Mouse (Mus musculus) megakaryocyte, embryonic 14.5 days (primary cell): ENCODE data around the gene Nfkb1. TPM values are rescaled to one million over a fixed set of nuclear protein-coding genes. Genes with fewer than 3 reads are reported as not detected.

Source experiments
- H3K27me3 ChIP-seq: replicated peaks from 2 replicates; pipeline ENCODE3; 2012; ENCODE audit warnings: inconsistent platforms
- H3K36me3 ChIP-seq: replicated peaks from 2 replicates; pipeline ENCODE3; 2012; ENCODE audit warnings: low read length, inconsistent platforms, mixed read lengths
- H3K4me1 ChIP-seq: 2 replicates; pipeline ENCODE4 v1.6.1; 2012; ENCODE audit warnings: inconsistent platforms
- H3K4me3 ChIP-seq: replicated peaks from 2 replicates; pipeline ENCODE3; 2012; ENCODE audit warnings: moderate library complexity, mild to moderate bottlenecking, inconsistent platforms
- H3K9me3 ChIP-seq: 2 replicates; pipeline ENCODE4 v1.6.1; 2012; ENCODE audit warnings: inconsistent platforms
- FLI1 ChIP-seq: IDR thresholded peaks from 2 replicates; pipeline ENCODE4 v1.6.1; 2012; ENCODE audit warnings: low read length, inconsistent platforms, mixed read lengths
- GATA1 ChIP-seq: IDR thresholded peaks from 3 replicates; pipeline ENCODE4 v1.6.1; 2012; ENCODE audit warnings: mixed read lengths, low read length, inconsistent platforms, borderline replicate concordance
- polyA plus RNA-seq: library from polyadenylated mRNA; stranded (reverse); fragments of >175 nt; gene quantifications from 2 replicates; pipeline ENCODE4 v1.2.3, GENCODE M21; 2012; ENCODE audit warnings: low replicate concordance; ENCODE audit not compliant: insufficient read depth

Nfkb1 gene
- polyA plus RNA-seq, 1 experiment, result 39.8 TPM

DNA sequence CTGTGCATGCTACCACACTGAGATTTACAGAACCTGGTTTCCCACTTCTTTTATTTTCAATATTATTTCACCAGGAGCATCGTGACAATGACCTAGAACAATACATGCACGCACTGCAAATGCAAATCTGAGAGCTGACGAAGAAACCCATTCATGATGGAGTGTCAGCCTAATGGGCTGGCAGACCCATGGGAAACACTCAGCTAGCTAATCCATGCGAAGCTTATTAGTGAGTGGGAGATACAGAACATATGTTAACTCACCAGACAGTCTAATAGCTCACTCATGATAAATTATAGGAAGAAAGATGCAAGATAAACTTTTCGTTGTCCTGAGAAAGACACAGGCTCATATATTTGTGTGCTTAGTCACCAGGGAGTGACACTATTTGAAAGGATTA, 19.2 kb downstream of the Nfkb1 start:
- Histone ChIP-seq H3K9me3 (0 out of 2 replicates have a peak, but pooled peaks cover 2% of the 10 kb centered on the region), H3K27me3 (no peaks in the 10 kb centered on the region), H3K4me1 (peaks cover 52% of the 10 kb centered on the region), H3K4me3 (no peak overlapping the region), H3K36me3 (peaks cover 52% of the 10 kb centered on the region)
- TF ChIP-seq GATA1 (no peak), FLI1 (no peak)

DNA sequence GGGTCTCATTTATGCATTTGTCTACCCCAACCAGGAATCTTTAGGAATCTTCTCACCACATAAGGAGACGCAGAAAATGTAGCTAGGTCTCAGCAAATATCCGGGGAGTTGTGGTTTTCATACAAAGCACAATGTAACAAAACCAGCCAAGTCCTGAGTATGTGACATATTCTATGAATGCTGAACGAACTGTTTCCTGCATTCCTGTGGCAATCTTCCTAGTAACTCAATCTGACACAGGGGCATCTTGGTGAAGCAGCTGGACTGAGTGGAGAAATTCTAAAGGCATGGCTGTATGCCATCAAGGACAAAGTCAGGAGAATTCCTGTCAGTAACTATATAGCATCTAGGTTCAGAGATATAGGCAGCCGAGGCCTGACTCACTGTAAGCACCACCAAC, 20.5 kb downstream of the Nfkb1 start:
- no peak overlapping the region for H3K4me3 ChIP-seq
- peaks cover 65% of the 10 kb centered on the region for H3K36me3 ChIP-seq
- no peaks in the 10 kb centered on the region for H3K27me3 ChIP-seq
- 0 out of 2 replicates have a peak, but pooled peaks cover 2% of the 10 kb centered on the region for H3K9me3 ChIP-seq
- TF ChIP-seq GATA1, result no peak
- no peak for TF ChIP-seq FLI1
- peaks cover 45% of the 10 kb centered on the region for H3K4me1 ChIP-seq

DNA sequence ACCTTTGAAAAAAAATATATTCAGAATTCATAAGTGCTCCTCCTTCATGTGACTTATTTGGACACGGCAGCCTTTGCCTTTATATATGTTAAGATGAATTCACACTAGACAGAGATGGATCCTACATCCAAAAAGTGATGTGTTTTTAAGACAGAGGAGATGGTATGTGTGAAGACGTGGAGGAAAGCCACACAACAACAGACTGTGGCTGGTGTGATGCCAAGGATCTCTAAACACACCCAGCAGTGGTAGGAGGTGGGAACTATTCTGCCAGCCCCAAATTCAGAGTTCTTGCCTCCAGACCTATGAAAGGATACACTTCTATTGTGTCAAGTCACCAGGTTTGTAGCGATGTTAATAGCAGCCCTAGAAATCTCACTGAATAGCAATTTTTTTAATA, 24.3 kb downstream of the Nfkb1 start:
- Histone ChIP-seq H3K4me3 (no peak overlapping the region), H3K36me3 (peaks cover 80% of the 10 kb centered on the region), H3K9me3 (no peaks in the 10 kb centered on the region), H3K4me1 (peaks cover 35% of the 10 kb centered on the region), H3K27me3 (no peaks in the 10 kb centered on the region)
- TF ChIP-seq FLI1, result no peak
- no peak for TF ChIP-seq GATA1

GRCm38 (mm10) chr3:135665777-135666259, 25.5 kb downstream of the Nfkb1 start:
- peaks cover 39% of the 10 kb centered on the region for H3K4me1 ChIP-seq

DNA sequence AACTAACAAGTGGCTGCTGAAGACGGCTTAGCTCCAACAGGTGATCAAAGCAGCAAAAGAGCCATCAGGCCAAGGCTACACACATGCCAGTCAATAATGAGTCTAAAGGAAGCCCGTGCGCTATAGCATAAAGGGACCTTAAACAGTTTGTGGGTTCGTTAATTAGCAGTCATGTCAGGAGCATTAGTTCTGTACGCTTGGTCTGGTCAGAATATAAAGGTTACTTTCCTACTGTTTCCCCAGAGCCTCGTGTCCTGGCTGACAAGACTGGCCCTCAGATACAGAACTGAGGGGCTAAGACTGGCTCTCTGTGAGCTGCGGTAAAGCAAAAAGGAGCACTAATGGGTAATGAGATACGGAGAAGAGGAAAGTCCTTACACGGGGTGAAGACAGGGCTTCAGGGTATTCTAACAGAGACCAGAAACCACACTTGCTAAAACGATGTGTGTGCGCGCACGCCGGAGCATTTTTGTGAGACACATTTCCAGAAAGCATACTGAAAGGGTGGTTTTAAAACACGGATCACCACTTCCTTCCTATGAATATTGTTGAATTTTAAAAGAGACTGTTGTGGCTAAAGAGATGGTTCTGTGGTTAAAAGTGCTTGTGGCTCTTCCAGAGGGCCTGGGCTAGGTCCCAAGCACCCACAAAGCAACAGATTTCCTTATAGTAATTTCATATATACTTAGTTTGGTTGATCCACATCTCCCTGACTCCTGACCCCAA, 29.0 kb downstream of the Nfkb1 start:
- Histone ChIP-seq H3K9me3 (no peaks in the 10 kb centered on the region), H3K4me3 (peak overlapping the region; percentile 1), H3K4me1 (peaks cover 38% of the 10 kb centered on the region), H3K36me3 (peaks cover 92% of the 10 kb centered on the region), H3K27me3 (no peaks in the 10 kb centered on the region)
- TF ChIP-seq FLI1 (no peak), GATA1 (no peak)

More at GRCm38 (mm10) chr3:135665777-135666259, 25.5 kb downstream of the Nfkb1 start:
- Histone ChIP-seq H3K27me3 (no peaks in the 10 kb centered on the region), H3K9me3 (no peaks in the 10 kb centered on the region), H3K4me3 (no peak overlapping the region), H3K36me3 (peaks cover 90% of the 10 kb centered on the region)
- no peak for TF ChIP-seq GATA1
- TF ChIP-seq FLI1, result no peak

DNA sequence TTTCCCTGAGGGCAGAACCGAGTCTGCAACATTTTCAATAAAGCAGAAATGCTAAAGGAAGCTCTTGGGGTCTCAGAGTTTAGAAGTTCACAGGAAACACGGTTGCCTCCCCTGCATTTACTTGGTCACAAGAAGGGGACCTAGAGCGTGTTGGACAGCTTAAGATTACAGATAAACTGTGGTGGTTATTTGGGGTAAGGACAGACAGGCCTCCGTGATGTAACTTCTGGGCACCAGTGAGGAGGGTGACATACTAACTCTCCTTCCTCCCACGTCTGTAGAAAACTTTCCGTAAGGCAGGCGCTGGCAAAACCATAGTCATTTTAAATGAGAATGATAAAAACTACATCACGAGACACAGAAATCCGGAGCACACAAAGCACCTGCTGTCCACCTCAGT, 29.6 kb downstream of the Nfkb1 start:
- TF ChIP-seq GATA1 (no peak), FLI1 (no peak)
- H3K4me1 ChIP-seq, result peaks cover 38% of the 10 kb centered on the region
- H3K36me3 ChIP-seq, result peaks cover 90% of the 10 kb centered on the region
- no peaks in the 10 kb centered on the region for H3K27me3 ChIP-seq
- peak overlapping the region; percentile 1 for H3K4me3 ChIP-seq
- H3K9me3 ChIP-seq, result no peaks in the 10 kb centered on the region

DNA sequence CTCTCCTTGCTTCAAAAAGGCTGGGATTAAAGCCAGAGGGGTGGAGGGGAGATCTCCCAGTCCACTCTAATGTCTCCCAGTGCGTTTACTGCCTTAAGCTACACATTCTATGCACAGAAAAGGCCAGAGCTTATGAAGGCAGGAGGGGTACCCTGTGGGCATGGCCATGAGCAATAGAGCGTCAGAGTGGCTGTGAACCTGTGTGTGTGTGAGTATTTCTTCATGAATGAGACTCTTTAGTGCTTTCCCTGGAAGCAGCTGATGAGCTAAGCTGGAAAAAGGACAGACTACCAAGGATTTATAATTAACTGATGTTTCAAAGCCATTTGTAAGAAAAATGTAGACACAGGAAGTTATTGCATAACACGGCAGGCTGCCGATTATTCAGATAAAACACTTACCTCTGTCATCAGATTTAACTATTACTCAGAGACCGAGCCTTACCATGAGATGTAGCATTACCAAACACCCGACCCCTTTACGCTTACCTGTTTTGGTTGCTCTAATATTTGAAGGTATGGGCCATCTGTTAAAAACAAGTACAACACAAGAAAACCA, 32.7 kb downstream of the Nfkb1 start:
- Histone ChIP-seq H3K36me3 (peaks cover 93% of the 10 kb centered on the region), H3K27me3 (no peaks in the 10 kb centered on the region), H3K4me3 (no peak overlapping the region), H3K4me1 (peaks cover 27% of the 10 kb centered on the region), H3K9me3 (no peaks in the 10 kb centered on the region)
- TF ChIP-seq GATA1 (no peak), FLI1 (no peak)

GRCm38 (mm10) chr3:135656156-135656555, 35.2 kb downstream of the Nfkb1 start:
- Histone ChIP-seq H3K36me3 (peaks cover 90% of the 10 kb centered on the region), H3K27me3 (no peaks in the 10 kb centered on the region), H3K4me1 (peaks cover 16% of the 10 kb centered on the region), H3K4me3 (no peak overlapping the region), H3K9me3 (no peaks in the 10 kb centered on the region)
- TF ChIP-seq GATA1 (no peak), FLI1 (no peak)

GRCm38 (mm10) chr3:135650773-135651555, 40.4 kb downstream of the Nfkb1 start:
- H3K27me3 ChIP-seq, result no peaks in the 10 kb centered on the region
- no peaks in the 10 kb centered on the region for H3K9me3 ChIP-seq
- no peak overlapping the region for H3K4me3 ChIP-seq
- H3K4me1 ChIP-seq, result peaks cover 26% of the 10 kb centered on the region
- H3K36me3 ChIP-seq, result peaks cover 91% of the 10 kb centered on the region
- TF ChIP-seq GATA1 (no peak), FLI1 (no peak)
